Mouse (Mus musculus): ENCODE results near the gene Prdm10. TPM values are rescaled to one million over a fixed set of nuclear protein-coding genes. Genes with fewer than 3 reads are reported as not detected.
A peak's percentile ranks its signal among the peaks of the same experiment; 100 is the strongest.

The Prdm10 gene
- polyA plus RNA-seq, 1 experiment = 21.2 TPM

DNA sequence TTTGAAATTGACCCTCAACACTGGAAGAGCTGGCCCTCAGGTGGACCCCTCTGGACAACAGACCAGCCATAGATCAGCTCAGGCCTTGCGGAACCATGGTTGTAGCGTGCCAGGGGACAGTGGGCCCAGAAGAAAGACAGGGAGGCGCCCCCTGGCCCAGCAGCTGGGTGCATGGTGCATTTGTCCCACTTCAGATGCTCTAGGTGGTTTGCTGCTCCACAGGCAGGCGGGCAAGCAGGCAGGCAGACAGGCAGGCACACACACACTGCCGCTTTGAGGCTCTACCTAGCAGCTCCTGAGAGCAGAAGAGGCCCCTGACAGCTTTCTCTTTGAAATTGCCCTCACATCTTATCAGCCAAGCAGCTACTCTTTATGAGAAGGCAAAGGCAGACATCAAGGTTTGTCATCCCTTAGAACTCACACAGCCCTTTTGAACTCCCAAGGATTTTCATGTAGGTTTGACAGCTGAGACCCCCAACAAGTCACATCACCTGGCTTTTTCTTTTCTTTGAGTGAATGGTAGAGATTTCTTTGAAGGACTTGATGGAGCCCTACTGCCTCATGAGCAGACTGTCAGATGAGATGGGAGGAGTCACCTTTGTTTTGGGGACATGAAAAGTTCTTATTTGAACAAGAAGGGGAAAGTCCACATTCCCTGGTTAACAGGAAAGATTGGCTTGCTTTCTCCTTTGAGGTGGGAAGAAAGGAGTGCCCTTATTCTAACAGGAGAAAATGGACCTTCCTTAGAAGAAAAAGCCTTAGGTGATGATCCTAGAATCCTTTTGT is 21.4 kb downstream of the Prdm10 start:
- no peak for DNase-seq (ENCODE audit: extremely low spot score in 1 of 2, low spot score in 1 of 2)

DNA sequence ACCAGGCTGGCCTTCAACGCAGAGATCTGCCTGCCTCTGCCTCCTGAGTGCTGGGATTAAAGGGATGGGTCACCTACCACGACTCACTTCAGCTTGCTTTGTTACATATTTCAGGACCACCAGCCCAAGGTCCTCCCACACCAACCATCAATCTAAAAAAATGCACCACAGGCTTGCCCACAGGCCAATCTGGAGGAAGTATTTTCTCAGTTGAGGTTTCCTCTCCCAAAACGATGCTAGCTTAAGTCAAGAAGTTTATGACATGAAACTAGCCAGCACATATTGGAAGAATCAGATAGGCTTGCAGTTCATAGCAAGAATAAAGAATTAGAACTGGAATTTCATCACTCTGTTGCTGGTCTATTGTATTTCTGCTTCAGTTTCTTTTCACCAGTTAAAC is 24.0 kb downstream of the Prdm10 start:
- no peak for DNase-seq (ENCODE audit: extremely low spot score in 1 of 2, low spot score in 1 of 2)

DNA sequence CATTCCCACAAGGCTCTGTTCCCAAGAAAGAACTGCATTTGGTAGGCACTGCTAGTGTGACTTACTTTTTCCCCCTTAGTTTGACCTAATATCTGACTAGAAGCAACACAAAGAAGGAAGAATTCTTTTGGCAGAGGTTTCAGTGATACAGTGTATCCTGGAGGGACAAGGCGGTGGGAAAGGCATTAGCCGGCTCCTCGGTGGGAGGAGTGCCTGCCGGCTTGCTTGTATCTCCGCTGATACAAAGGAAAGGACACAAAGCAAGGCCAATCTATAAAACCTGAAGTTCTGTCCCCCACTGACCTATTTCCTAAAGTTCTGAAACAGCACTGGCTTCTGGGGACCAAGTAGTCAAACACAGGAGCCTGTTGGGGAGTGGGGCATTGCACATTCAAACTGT is 24.8 kb downstream of the Prdm10 start:
- DNase-seq (ENCODE audit: extremely low spot score in 1 of 2, low spot score in 1 of 2) = no peak

DNA sequence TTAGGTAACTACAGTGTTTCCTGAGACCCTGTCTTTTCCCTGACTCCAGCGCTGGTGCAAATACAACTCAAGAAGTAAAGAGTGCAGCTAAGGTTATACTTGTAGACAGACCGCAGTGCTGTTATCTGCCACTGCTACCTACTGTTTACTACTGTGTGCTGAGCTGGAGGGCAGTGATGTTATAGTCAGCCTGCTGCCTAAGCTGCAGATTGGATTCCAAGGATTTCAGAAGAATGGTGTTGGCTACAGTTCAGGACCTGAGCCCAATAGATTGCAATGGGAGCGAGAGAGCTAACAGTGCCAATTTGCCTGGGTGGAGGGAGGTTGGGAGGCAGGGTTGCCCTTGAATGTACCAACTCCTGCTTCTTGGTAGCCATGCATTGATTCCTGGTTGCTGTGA is 25.5 kb downstream of the Prdm10 start:
- DNase-seq (ENCODE audit: extremely low spot score in 1 of 2, low spot score in 1 of 2) = no peak

DNA sequence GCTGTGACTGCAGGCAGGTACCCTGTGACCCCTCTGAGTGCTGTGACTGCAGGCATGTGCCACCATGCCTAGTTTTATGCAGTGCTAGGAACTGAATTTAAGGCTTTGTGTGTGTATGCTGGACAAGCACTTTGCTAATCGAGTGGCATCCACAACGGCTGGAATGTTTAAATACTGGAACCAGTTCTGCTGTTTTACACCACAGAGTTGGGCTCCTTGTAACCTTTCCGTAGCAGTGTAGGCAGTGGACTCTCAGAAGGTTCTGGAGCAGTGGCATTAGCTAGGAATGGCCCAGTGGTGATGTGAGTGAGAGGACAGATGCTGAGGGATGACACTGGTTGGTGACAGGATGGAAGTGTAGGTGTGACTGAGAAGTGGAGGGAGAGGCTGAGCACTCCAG is 26.9 kb downstream of the Prdm10 start:
- DNase-seq (ENCODE audit: extremely low spot score in 1 of 2, low spot score in 1 of 2) = no peak

DNA sequence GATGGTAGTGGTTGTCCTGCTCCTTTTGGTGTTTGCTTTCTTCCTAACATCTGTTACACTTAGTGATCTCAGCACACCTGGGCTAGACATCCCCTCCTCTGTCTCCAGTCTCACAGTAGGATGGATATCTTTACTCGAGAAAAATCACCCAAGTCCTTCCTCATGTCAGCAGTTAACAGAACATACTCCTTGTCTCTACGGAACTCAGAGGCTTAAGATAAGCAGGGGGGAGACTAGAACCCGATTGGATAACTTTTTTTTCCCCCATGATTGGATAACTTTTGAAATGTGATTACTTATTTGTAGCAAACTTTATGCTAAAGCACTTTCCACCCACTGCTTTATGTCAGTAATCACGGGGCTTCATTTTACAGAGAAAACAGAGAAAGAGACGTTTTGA is 28.7 kb downstream of the Prdm10 start:
- no peak for DNase-seq (ENCODE audit: extremely low spot score in 1 of 2, low spot score in 1 of 2)

DNA sequence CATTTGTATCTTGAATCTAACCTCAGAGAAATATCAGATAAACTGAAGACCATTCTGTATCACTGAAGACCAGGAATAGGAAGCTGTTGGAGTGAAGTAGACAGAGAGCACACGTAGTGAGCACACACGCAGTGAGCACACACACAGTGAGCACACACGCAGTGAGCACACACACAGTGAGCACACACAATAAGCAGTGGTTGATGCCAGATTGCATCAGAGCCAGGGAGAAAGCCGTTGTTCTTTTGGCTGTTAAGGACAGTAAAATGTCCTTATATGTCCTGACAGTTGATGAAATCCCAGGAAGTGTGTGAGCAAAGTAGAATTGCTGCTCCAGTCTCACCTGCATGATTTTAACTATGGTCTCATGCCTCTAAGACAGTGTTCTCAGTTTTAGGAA is 30.3 kb downstream of the Prdm10 start:
- DNase-seq (ENCODE audit: extremely low spot score in 1 of 2, low spot score in 1 of 2) = no peak

DNA sequence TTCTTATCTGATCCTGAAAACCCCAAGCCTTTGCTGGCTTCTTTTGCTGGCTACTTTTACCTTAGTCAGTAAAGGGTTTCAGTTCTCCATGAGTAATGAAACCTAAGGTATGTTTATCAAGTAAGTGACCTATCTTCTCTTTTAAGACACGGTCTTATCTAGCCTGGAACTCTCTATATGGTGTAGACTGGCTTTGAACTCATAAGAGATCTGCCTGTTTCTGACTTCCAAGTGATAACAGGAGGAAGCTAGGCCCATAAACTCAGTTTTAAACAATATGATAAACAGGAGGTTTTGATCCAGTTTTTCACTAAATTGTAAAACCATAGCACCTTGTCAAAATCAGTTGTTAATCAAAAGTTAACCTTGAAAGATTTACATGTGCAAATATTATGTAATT is 33.5 kb downstream of the Prdm10 start:
- no peak for DNase-seq (ENCODE audit: extremely low spot score in 1 of 2, low spot score in 1 of 2)

DNA sequence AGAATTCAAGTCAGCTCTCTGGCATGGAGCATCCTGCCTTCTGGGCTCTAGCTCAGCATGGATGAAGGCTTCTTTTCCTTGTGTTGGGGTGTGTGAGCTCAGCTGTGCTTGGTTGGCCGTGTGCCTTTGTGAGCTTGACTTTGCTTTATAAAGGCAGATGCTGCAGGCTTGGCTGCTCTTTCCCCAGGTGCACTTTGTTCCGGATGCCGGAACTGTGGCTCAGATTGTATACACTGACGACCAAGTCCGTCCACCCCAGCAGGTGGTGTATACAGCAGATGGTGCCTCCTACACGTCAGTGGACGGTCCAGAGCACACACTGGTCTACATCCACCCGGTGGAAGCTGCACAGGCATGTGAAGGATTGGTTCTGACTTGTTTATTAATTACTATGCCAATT is 35.6 kb downstream of the Prdm10 start:
- peak in 1 of 2 experiments; percentile 15 for DNase-seq (ENCODE audit: extremely low spot score in 1 of 2, low spot score in 1 of 2)

DNA sequence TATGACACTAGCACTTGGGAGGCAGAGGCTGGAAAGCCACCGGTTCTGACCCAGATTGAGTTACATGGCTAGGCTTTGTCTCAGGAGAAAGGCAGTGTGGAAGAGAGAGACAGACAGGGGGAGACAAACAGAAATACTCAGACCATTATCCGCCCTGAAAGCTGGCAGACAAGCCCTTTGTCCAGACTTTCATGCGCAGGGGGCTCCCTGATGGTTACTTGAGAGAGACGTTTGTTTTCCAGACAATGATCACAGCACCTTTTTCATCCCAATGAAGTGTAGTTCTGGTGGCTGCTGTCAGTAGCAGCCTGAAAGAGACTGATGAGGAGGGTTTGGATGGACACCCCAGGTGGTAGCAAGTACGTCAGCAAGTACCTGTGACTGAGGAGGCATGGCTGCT is 38.6 kb downstream of the Prdm10 start:
- DNase-seq (ENCODE audit: extremely low spot score in 1 of 2, low spot score in 1 of 2) = no peak

DNA sequence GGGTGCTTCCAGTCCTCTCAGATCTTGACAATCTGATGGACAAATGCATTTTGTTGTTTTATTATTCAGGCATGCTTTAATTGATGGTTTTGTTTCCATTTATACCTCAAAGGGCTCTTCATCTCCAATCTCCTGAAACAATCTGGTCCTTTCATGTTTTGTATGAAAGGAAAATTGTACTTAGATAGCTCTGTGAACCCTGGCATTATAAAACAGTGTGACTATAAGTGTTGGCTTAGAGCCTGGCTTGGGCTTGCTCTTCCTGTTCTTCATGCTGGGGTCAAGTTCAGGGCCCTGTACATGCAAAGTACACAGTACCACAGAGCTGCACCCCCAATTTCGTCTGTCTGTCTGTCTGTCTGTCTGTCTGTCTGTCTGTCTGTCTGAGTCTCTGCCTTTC is 40.4 kb downstream of the Prdm10 start:
- DNase-seq (ENCODE audit: extremely low spot score in 1 of 2, low spot score in 1 of 2) = no peak

DNA sequence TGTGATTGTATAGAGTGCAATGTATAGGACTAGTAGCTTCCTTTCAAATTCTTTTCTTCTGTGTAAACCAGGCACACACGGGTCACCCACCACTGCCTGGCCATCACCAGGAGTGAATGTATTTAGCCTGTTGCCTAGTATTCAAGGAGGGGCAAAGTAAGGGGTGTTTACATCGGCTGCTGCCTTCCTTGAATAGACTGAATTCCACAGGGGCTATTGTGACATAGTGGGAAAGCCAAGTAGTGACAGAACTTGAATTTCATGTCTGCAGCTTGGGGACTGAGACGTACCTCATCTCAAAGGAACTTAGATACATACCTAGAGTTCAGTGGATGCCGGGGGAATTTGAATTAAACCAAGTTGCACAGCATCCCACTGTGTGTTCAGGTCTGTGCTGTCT is 41.2 kb downstream of the Prdm10 start:
- DNase-seq (ENCODE audit: extremely low spot score in 1 of 2, low spot score in 1 of 2) = no peak

DNA sequence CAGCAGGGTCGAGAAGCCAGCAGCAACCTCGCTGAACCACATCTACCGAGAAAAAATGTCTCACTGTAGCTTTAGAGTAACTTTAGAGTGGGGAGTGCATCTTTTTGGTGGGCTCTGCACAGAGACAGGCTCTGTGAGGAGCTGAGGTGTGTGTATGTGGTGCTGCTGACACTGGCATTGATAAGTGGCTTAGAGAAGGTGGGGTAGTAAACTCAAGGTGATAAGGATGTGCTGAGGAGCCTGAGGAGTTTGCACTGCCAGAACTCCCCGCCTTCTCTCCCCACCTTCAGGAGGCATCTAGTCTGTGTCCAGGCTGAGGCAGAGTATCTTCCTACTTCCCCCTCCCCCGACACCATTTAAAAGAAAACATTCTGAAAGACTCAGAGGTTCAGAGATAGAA is 41.8 kb downstream of the Prdm10 start:
- no peak for DNase-seq (ENCODE audit: extremely low spot score in 1 of 2, low spot score in 1 of 2)

DNA sequence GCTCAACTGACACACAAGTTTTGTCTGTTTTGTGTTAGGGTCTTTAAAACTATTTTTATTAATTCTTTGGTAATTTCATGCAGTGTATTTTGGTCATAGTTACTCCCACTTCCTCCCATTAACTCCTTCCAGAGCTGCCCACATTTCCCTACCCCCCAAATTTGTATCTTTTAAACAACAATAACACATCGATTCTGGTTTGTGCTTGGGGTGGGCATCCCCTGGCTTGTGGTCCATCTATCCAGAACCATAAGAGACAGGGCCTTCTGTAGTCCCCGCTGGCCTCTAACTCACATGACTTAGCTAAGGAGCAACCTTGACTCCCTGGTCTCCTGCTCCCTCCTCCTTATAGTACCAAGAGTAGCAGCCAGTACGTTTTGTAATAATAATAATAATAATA is 50.5 kb downstream of the Prdm10 start:
- no peak for DNase-seq (ENCODE audit: extremely low spot score in 1 of 2, low spot score in 1 of 2)

DNA sequence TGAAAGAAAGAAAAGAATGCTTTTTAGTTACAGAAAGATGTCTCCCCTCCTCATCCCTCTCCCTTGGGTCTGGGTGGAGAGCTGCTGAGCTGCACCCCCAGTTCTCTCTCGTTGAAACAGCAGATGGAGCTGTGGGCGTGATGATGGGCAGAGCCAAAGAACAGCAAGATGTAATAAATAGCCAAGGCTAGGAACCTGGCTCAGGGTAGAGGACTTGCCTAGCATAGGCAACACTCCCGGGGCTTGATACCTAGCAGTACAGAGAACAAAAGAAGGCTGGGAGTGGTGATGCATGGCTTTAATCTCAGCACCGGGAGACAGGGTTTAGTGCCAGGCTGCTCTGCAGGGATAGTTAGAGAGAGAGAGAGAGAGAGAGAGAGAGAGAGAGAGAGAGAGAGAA is 50.9 kb downstream of the Prdm10 start:
- peak; percentile 76 to 84 for DNase-seq (ENCODE audit: extremely low spot score in 1 of 2, low spot score in 1 of 2)

DNA sequence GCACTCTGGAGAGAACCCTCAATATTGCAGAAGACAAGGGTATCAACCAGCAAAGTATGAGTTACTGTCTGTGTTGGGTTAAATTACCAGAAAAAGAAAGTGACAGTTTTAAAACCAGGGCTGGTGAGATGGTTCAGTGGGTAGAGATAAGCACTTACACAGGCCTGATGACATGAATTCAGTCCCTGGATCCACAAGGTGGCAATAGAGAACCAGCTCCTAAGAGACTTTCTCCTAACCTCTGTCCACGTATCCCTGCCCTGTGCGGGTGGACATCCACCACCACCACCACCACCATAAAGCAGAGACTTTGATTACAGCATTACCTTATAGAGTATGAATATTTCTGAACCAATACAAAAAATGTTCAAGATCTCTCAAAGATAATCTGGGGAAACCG is 51.6 kb downstream of the Prdm10 start:
- DNase-seq (ENCODE audit: extremely low spot score in 1 of 2, low spot score in 1 of 2) = no peak

DNA sequence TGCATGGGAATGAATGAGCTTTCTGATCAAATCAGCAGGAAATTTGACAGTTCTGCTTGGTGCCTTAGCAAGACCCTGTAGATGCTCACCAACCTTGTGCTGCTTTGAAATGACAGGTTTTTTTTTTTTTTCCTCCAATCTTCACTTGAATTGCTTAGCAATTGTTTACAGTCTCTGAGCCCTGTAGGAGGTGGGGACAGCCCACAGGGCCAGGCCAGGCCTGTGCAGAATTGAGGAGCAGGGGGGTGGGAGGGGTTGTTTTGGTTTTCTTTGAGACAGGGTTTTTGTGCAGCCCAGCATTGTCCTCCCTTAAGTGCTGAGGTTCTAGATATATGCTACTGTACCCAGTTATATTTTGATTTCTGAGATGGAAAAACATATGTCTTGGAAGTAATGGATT is 52.5 kb downstream of the Prdm10 start:
- no peak for DNase-seq (ENCODE audit: extremely low spot score in 1 of 2, low spot score in 1 of 2)

DNA sequence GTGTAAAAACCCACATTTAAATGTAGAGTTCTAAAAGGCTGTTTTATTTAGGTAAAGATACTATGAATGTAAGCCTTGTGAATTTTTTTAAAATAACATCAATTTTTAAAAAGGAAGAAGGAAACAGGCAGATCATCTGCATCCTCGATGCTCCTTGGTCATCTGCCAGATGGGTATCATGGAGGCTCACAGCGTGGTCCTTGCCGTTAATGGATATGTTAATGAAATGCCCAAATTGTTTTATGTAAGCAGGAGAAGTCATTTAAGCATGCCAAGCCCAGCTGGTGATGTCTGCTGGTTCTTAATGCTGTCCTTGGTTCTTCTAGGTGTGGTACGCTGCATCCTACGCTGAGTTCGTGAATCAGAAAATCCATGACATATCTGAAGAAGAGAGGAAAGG is 54.7 kb downstream of the Prdm10 start:
- no peak for DNase-seq (ENCODE audit: extremely low spot score in 1 of 2, low spot score in 1 of 2)

DNA sequence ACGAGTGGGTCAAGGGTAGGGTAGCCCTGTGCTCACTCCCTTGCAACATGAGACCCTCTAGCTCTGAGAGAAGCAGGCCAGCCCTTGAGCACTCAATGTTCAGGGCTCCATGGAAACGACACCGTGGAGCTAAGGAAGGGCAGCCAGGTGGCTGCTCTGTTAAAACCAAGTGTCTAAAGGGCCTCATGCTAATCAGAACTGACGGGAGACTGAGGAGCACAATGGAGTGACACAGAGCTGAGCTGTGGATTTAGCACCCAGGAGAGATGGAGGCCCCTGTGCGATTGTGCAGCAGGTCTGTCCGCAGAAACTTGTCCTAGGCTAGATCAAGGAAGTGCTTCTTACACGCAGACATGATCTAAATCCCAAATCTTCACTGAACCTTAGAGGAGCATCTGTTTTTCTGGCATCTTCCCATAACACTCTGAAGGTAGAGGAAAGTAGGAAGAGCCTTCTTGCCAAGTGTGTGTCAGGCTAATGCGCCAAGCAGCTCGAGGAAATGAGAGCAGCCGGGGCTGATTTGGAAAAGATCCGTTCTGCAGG is 64.0 kb downstream of the Prdm10 start:
- peak in 1 of 2 experiments; percentile 45 for DNase-seq (ENCODE audit: extremely low spot score in 1 of 2, low spot score in 1 of 2)

DNA sequence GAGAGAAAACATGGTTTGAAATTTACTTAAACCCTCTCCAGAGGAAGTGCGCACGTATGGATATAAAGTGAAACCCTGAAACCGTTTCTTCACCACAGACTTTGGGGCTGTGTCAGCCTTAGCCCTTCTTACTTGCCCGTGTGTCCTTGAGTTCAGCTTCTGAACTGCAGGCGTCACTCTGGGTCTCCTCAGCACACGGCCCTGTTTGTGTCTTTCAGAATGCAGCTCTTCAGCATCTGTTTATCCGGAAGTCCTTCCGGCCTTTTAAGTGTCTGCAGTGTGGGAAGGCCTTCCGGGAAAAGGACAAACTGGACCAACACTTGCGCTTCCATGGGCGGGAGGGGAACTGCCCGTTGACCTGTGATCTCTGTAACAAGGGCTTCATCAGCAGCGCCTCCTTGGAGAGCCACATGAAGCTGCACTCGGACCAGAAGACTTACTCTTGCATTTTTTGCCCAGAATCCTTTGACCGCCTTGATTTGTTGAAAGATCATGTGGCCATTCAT is 66.3 kb downstream of the Prdm10 start:
- no peak for DNase-seq (ENCODE audit: extremely low spot score in 1 of 2, low spot score in 1 of 2)

DNA sequence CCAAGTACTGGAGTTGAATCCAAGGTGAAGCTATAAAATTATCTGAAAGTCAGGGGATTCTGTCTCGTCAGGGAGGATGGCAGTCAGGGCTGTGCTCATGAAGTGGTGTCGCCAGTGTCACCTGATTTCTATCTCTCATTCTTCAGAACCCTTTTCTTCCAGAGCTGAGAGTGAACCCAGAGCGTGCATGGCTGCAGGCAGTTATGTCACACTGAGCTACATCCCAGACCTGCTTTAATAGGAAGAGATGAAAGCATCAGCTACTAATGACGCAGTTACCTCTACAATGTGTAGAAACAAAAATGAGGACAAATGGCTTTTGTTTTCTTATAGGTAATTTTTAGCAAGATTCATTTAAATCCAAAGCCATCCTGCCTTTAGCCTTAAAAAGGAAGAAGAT is 68.1 kb downstream of the Prdm10 start:
- no peak for DNase-seq (ENCODE audit: extremely low spot score in 1 of 2, low spot score in 1 of 2)

DNA sequence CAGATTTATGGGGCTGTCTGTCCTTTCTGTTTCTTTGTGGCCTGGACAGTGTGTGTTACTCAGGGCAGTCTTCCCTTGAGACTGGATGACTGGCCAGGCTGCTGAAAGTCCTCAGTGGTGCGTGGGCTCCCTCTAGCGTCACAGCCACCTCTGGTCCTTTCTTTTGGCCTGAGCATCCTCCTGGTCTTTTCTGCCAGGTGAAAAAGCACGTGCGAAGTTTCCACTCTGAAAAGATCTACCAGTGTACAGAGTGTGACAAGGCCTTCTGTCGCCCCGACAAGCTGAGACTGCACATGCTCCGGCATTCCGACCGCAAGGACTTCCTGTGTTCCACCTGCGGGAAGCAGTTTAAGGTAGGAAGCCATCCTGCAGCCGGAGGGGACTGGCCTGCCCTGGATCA is 68.6 kb downstream of the Prdm10 start:
- peak in 1 of 2 experiments; percentile 79 for DNase-seq (ENCODE audit: extremely low spot score in 1 of 2, low spot score in 1 of 2)
